8 mouse cellular contexts compared by ENCODE assay signal in the genomic region with DNA sequence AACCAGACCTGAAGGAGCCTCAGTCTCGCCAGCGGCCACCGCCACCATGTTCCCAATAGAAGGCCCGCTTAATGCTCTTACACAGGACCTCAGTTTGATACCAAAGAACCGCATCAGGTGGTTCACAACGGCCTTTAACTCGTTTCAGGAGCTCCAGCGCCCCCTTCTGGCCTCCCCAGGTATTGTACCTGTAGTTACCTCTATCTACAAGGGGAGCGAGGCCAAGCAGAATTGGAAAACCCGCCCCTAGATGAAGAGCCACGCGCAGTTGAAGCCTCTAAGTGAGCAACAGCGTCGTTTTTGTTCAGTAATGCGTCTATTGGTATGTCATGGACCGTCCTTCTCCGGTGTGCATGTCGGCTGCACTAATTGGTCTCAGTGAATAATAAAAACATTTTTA. TPM values are rescaled to one million over a fixed set of nuclear protein-coding genes. Genes with fewer than 3 reads are reported as not detected.
A peak's percentile ranks its signal among the peaks of the same experiment; 100 is the strongest.
DNase-seq lines count a peak whose midpoint lies in the region; ATAC-seq and TF ChIP-seq lines count a peak whose summit lies in the region.

No protein-coding gene starts in this region.

- TF ChIP-seq CTCF in olfactory bulb, adult 2 months (IDR thresholded peaks at IDR 0.05; ENCODE audit: insufficient read depth, low read depth, low read length), result peak; percentile 79

- H3K27me3 ChIP-seq in embryonic facial prominence, embryonic 13.5 days, result no peaks in the 10 kb centered on the region
- no peaks in the 10 kb centered on the region for H3K27me3 ChIP-seq in limb, embryonic 14.5 days (ENCODE audit: control insufficient read depth, insufficient read depth, low read length)

- DNase-seq in left cerebral cortex, adult 18-20 months (ENCODE audit: low spot score in 2 of 2), result peak; percentile 47 to 65
- DNase-seq in left cerebral cortex, adult 8-10 months (ENCODE audit: low spot score in 2 of 2), result no peak
- peak; percentile 85 for DNase-seq in adrenal gland, postnatal 10 days
- DNase-seq in heart, postnatal 36 days, result peak; percentile 63 to 86
- peak; percentile 64 for DNase-seq in limb, embryonic 14.5 days (ENCODE audit: low spot score)
- peak; percentile 43 for DNase-seq in urinary bladder, adult 2 months (ENCODE audit: low spot score)

- H3K9me3 ChIP-seq in embryonic facial prominence, embryonic 13.5 days, result no peaks in the 10 kb centered on the region
- H3K9me3 ChIP-seq in limb, embryonic 14.5 days (ENCODE audit: control insufficient read depth, low read length), result no peaks in the 10 kb centered on the region

- 15% methylated on average over 18 of the region's 18 CpGs for WGBS in embryonic facial prominence, embryonic 13.5 days
- WGBS in limb, embryonic 14.5 days, result 13% methylated on average over 18 of the region's 18 CpGs
- WGBS in olfactory bulb, adult 2 months, result 16% methylated on average over 18 of the region's 18 CpGs

- intact Hi-C loops in heart, postnatal 36 days (cut with DNase I), result loop anchor here (2.0 to 10.0 kb wide), 4 partner anchors 20 to 410 kb away; partner anchors contain the start of genes Pfkm and Senp1

- H3K9ac ChIP-seq in embryonic facial prominence, embryonic 13.5 days, result no peak overlapping the region
- no peak overlapping the region for H3K9ac ChIP-seq in limb, embryonic 14.5 days (ENCODE audit: low read depth, low read length, severe bottlenecking)

- H3K36me3 ChIP-seq in embryonic facial prominence, embryonic 13.5 days, result no peaks in the 10 kb centered on the region
- no peaks in the 10 kb centered on the region for H3K36me3 ChIP-seq in limb, embryonic 14.5 days (ENCODE audit: control insufficient read depth, insufficient read depth, low read length)

- no peak for ATAC-seq in embryonic facial prominence, embryonic 13.5 days (ENCODE audit: insufficient number of reproducible peaks, insufficient read depth, low FRiP score, low TSS enrichment, low read depth)
- peak; percentile 23; the same call in 1 of the 2 replicates for ATAC-seq in limb, embryonic 14.5 days (ENCODE audit: low FRiP score, low read depth)

- no peak overlapping the region for H3K27ac ChIP-seq in embryonic facial prominence, embryonic 13.5 days
- no peak overlapping the region for H3K27ac ChIP-seq in limb, embryonic 14.5 days (replicated peaks; ENCODE audit: low read depth, low read length)
- no peak overlapping the region for H3K27ac ChIP-seq in olfactory bulb, adult 2 months (ENCODE audit: insufficient read depth, low read depth, low read length)

- peaks cover 5% of the 10 kb centered on the region; the same call in 1 of the 2 replicates for H3K4me1 ChIP-seq in embryonic facial prominence, embryonic 13.5 days
- H3K4me1 ChIP-seq in limb, embryonic 14.5 days (ENCODE audit: control insufficient read depth, insufficient read depth, low read length), result 0 out of 2 replicates have a peak, but pooled peaks cover 5% of the 10 kb centered on the region
- peaks cover 3% of the 10 kb centered on the region; the same call in 1 of the 2 replicates for H3K4me1 ChIP-seq in olfactory bulb, adult 2 months (ENCODE audit: control insufficient read depth, insufficient read depth, low read length)

- TF ChIP-seq POLR2A in limb, embryonic 14.5 days (IDR thresholded peaks at IDR 0.05; ENCODE audit: borderline replicate concordance, extremely low read depth, insufficient read depth, insufficient read length), result no peak
- no peak for TF ChIP-seq POLR2A in olfactory bulb, adult 2 months (IDR thresholded peaks at IDR 0.05; ENCODE audit: insufficient read depth, low read depth, low read length)

- 0 out of 2 replicates have a peak overlapping the region, but pooled peaks have one; percentile 14 for H3K4me2 ChIP-seq in embryonic facial prominence, embryonic 13.5 days
- no peak overlapping the region for H3K4me2 ChIP-seq in limb, embryonic 14.5 days (replicated peaks; ENCODE audit: low read depth, low read length, severe bottlenecking)

- H3K4me3 ChIP-seq in embryonic facial prominence, embryonic 13.5 days, result no peak overlapping the region
- no peak overlapping the region for H3K4me3 ChIP-seq in limb, embryonic 14.5 days (replicated peaks; ENCODE audit: low read length)
- no peak overlapping the region for H3K4me3 ChIP-seq in olfactory bulb, adult 2 months (ENCODE audit: insufficient read depth, low read depth, low read length)

RNA-seq across cellular contexts. Expression of gene Olfr279, which starts 12.3 kb away (rescaled TPM):
- not detected for total RNA-seq in left cerebral cortex, adult 18-20 months (2021)
- total RNA-seq in left cerebral cortex, adult 8-10 months (2022), result not detected
- not detected for total RNA-seq in adrenal gland, postnatal 10 days (2021)
- polyA plus RNA-seq in embryonic facial prominence, embryonic 13.5 days (2015; fragmentation: Nextera tagmentation; extraction: Ambion mirVana), result not detected in 2 replicates
- total RNA-seq in heart, postnatal 36 days (2021), result not detected
- not detected in 2 replicates for polyA plus RNA-seq in limb, embryonic 14.5 days (2012; rRNA removed)
- polyA plus RNA-seq in limb, embryonic 14.5 days (2014; fragmentation: Nextera tagmentation; extraction: Ambion mirVana), result not detected in 2 replicates
- 143 TPM in 1 of 2 replicates, not detected in the other for polyA plus RNA-seq in olfactory bulb, adult 2 months (2012; ENCODE audit: insufficient read depth, insufficient read length, low replicate concordance, missing spikeins)
- polyA plus RNA-seq in urinary bladder, adult 2 months (2012; rRNA removed), result not detected in 2 replicates

RNA-seq across cellular contexts. Expression of gene Lalba, which starts 22.0 kb away (rescaled TPM):
- total RNA-seq in left cerebral cortex, adult 18-20 months (2021), result not detected
- not detected for total RNA-seq in left cerebral cortex, adult 8-10 months (2022)
- total RNA-seq in adrenal gland, postnatal 10 days (2021), result under 1 TPM in 1 of 2 experiments, not detected in 1; 0.39 TPM
- not detected in 2 replicates for polyA plus RNA-seq in embryonic facial prominence, embryonic 13.5 days (2015; fragmentation: Nextera tagmentation; extraction: Ambion mirVana)
- not detected for total RNA-seq in heart, postnatal 36 days (2021)
- polyA plus RNA-seq in limb, embryonic 14.5 days (2012; rRNA removed), result 0.14 and 0.32 TPM in 2 replicates
- not detected in 2 replicates for polyA plus RNA-seq in limb, embryonic 14.5 days (2014; fragmentation: Nextera tagmentation; extraction: Ambion mirVana)
- polyA plus RNA-seq in olfactory bulb, adult 2 months (2012; ENCODE audit: insufficient read depth, insufficient read length, low replicate concordance, missing spikeins), result not detected in 2 replicates
- not detected in 2 replicates for polyA plus RNA-seq in urinary bladder, adult 2 months (2012; rRNA removed)

RNA-seq across cellular contexts. Expression of gene Kansl2, which starts 29.6 kb away (rescaled TPM):
- total RNA-seq in left cerebral cortex, adult 18-20 months (2021), result 10 to 100 TPM; 58.2 to 59.7 TPM
- total RNA-seq in left cerebral cortex, adult 8-10 months (2022), result 10 to 100 TPM; 54.0 to 61.0 (median 56.8) TPM
- total RNA-seq in adrenal gland, postnatal 10 days (2021), result 10 to 100 TPM; 64.8 to 77.9 TPM
- 139 and 142 TPM in 2 replicates for polyA plus RNA-seq in embryonic facial prominence, embryonic 13.5 days (2015; fragmentation: Nextera tagmentation; extraction: Ambion mirVana)
- 10 to 100 TPM; 75.0 to 79.4 TPM for total RNA-seq in heart, postnatal 36 days (2021)
- polyA plus RNA-seq in limb, embryonic 14.5 days (2012; rRNA removed), result 99.8 and 105 TPM in 2 replicates
- polyA plus RNA-seq in limb, embryonic 14.5 days (2014; fragmentation: Nextera tagmentation; extraction: Ambion mirVana), result 104 and 108 TPM in 2 replicates
- not detected in 2 replicates for polyA plus RNA-seq in olfactory bulb, adult 2 months (2012; ENCODE audit: insufficient read depth, insufficient read length, low replicate concordance, missing spikeins)
- polyA plus RNA-seq in urinary bladder, adult 2 months (2012; rRNA removed), result 38.2 and 42.7 TPM in 2 replicates

RNA-seq across cellular contexts. Expression of gene OR5BS1P, which starts 34.8 kb away (rescaled TPM):
- not detected for total RNA-seq in left cerebral cortex, adult 18-20 months (2021)
- not detected for total RNA-seq in left cerebral cortex, adult 8-10 months (2022)
- not detected for total RNA-seq in adrenal gland, postnatal 10 days (2021)
- not detected in 2 replicates for polyA plus RNA-seq in embryonic facial prominence, embryonic 13.5 days (2015; fragmentation: Nextera tagmentation; extraction: Ambion mirVana)
- not detected for total RNA-seq in heart, postnatal 36 days (2021)
- not detected in 2 replicates for polyA plus RNA-seq in limb, embryonic 14.5 days (2012; rRNA removed)
- not detected in 2 replicates for polyA plus RNA-seq in limb, embryonic 14.5 days (2014; fragmentation: Nextera tagmentation; extraction: Ambion mirVana)
- not detected in 2 replicates for polyA plus RNA-seq in olfactory bulb, adult 2 months (2012; ENCODE audit: insufficient read depth, insufficient read length, low replicate concordance, missing spikeins)
- polyA plus RNA-seq in urinary bladder, adult 2 months (2012; rRNA removed), result 0.01 TPM in 1 of 2 replicates, not detected in the other

RNA-seq across cellular contexts. Expression of gene Olfr281, which starts 52.1 kb away (rescaled TPM):
- not detected for total RNA-seq in left cerebral cortex, adult 18-20 months (2021)
- total RNA-seq in left cerebral cortex, adult 8-10 months (2022), result not detected
- total RNA-seq in adrenal gland, postnatal 10 days (2021), result not detected
- polyA plus RNA-seq in embryonic facial prominence, embryonic 13.5 days (2015; fragmentation: Nextera tagmentation; extraction: Ambion mirVana), result 0.22 TPM in 1 of 2 replicates, not detected in the other
- not detected for total RNA-seq in heart, postnatal 36 days (2021)
- polyA plus RNA-seq in limb, embryonic 14.5 days (2012; rRNA removed), result not detected in 2 replicates
- not detected in 2 replicates for polyA plus RNA-seq in limb, embryonic 14.5 days (2014; fragmentation: Nextera tagmentation; extraction: Ambion mirVana)
- not detected in 2 replicates for polyA plus RNA-seq in olfactory bulb, adult 2 months (2012; ENCODE audit: insufficient read depth, insufficient read length, low replicate concordance, missing spikeins)
- not detected in 2 replicates for polyA plus RNA-seq in urinary bladder, adult 2 months (2012; rRNA removed)

Comparison
In these comparisons a context has a peak if more than half of its experiments do, and no peak if none do; other contexts are left out.
1. DNase-seq: peak in left cerebral cortex, adult 18-20 months (2 of 2), adrenal gland, postnatal 10 days (single experiment), heart, postnatal 36 days (2 of 2), limb, embryonic 14.5 days (single experiment) and urinary bladder, adult 2 months (single experiment); none in left cerebral cortex, adult 8-10 months (0 of 2).